Mouse (Mus musculus) left cerebral cortex, postnatal 36 days (tissue): ENCODE measurements at regions not wholly inside any gene's neighbourhood (a gene's known extent, or its start where the extent isn't known, plus 50 kb on each side); places are given as distances from the start of the nearest gene placed in this dataset.

ENCODE experiments used
- DNase-seq, 2 experiments: peaks; one replicate each; pipeline ENCODE4 v3.0.0; 2021 to 2022; ENCODE audit warnings: low spot score in 2 of 2, mixed read lengths in 1 of 2
- intact Hi-C: fragments of 180-260 bp; cut with DNase I; formaldehyde crosslinking; loops from one replicate; pipeline ENCODE4 v1.15.1; 2025

GRCm38 (mm10) chr12:5633971-5634370 lies 258.5 kb upstream of the Klhl29 start:
- no peak for DNase-seq
- intact Hi-C loops: no loop called here

DNA sequence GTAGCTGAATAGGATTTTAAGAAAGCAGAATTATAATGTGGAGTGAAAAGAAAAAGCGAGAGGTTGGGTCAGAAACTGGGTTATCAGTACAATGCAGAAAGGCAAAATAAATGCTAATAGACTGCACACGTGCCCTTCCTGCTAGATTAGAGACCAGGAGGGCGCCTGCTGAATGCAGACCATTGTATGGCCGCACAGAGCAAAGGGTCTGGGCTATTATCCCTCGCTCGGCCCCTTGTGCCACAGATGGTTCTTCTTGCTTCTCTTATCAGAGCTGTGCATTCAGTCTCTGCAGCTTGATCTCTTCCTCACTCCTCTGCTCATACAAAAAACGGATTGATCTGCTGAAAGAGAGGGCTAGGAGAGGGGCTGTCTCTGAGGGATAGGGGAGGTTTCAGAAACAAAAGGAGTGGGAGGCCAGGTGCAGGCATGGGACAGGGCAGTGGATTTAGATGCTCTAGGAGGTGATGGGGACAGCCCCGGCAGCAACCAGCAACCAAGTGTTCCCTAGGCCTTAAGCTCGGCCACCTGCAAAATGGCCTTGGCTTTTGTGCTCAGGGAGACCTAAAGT lies 225.7 kb upstream of the Klhl29 start:
- intact Hi-C loops: no loop called here

DNA sequence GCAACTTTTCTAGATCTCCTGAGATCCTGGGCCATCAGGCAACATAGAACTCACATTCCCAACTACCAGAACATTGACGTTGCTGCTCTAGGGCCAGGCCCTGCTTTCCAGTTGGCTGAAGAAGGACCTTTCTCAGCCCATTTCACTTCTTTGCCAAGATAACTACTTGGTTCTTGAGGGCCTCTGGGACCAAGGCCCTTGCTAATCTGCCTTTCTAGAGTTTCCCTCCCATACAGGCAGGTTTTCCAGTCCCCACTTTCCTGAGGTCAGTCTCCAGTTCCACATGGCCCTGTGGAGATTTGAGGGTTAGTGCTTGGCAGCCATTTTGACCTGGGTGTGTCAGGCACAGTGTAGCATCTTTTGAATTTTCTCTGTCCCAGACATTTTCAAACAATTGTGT lies 223.9 kb upstream of the Klhl29 start:
- DNase-seq: no peak
- intact Hi-C loops: no loop called here

More for the DNA sequence above, 225.7 kb upstream of the Klhl29 start:
- no peak for DNase-seq

DNA sequence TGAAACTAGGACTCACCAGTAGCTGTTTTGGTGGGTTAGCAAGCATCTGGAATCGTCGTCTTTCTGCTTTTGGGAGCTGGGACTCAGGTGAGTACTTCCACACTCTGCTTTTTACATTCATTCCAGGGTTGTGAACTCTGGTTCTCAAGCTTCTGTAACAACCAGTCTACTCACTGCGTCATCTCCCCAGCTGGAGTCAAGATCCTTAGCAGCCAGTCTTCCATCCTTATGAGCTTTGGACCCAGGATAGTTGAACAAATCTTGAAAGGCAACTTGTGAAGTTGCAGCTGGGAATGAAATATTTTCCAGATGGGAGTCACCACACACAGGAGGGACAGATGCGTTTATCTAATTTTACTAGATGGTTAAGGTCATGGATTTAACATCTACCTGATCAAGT lies 223.5 kb upstream of the Klhl29 start:
- no peak for DNase-seq
- intact Hi-C loops: no loop called here

DNA sequence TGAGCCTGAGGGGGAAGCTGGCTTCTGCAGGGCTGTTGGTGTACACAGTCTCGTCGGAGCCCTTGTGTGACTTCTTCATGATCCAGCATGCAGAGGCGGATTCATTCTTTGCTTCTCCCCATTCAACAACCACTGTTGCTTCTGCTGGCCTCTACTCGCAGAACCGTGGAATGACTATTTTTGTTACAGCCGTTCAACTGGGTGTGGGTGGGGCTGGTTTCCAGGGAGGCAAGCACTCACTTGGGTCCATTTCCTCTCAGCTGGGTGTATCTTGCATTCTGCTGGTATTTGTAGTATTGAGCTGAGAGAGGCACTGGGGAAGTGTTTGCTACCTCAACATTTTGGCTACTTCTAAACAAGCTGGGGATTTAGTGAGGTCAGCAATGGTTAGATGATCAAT lies 197.3 kb upstream of the Klhl29 start:
- peak; percentile 25 to 26 for DNase-seq
- intact Hi-C loops: no loop called here

DNA sequence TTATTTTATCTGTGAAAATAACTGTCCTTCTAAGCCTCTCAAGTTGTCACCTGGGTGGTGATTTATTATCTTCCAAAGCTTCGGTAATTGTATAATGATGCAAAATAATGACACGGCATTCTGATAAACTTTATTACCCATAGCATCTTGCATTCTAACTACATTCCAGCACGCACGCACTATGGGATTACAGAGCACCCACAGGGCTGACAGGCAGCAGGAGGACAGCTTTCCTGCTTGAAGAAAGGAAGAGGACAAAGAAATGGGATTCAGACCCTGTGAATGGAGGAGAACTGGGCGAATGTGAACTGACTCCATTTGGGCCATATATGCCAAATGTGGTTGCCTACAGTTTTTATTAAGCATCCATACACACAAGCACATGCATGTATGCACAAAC lies 193.5 kb upstream of the Klhl29 start:
- no peak for DNase-seq
- intact Hi-C loops: no loop called here

DNA sequence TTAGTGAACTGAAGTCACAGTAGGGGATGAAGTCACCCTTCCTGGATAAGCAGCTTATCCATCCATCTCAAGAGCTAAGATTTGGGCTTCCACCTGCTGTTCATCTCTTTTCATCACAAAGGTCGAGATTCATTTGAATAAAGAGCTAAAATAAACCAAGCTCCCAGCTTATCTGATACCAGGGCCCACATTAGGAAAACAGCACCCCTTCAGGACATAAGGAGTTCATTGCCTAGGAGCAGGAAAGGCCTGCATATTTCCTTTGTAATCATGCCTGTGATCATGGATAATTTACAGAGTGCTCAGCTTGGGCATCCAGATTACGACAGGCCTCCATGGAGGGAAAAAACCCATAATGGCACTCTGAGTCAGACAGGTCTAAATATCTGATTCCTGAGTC lies 190.7 kb upstream of the Klhl29 start:
- intact Hi-C loops: no loop called here

GRCm38 (mm10) chr12:5552607-5553006 lies 177.1 kb upstream of the Klhl29 start:
- no peak for DNase-seq
- intact Hi-C loops: no loop called here

More for the DNA sequence above, 190.7 kb upstream of the Klhl29 start:
- no peak for DNase-seq

DNA sequence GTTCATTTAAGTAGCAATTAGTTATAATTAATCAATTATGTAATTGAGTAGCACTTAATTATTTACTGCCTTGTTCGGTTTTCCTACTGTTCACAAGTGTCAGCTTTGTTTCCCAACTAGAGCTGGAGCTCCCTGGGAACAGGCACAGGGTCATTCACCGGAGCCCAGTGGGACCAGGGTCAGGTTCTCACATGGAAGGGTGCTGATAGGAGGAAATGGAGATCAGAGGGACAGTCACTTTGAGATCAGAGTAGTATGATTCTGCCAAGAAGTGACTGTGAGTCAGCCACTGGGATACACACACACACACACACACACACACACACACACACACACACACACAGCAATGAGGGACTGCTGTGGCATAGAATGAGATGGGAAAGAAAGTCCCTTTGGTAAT lies 176.4 kb upstream of the Klhl29 start:
- DNase-seq: no peak
- intact Hi-C loops: no loop called here

GRCm38 (mm10) chr12:5549796-5550195 lies 174.3 kb upstream of the Klhl29 start:
- intact Hi-C loops: no loop called here
- DNase-seq: no peak

DNA sequence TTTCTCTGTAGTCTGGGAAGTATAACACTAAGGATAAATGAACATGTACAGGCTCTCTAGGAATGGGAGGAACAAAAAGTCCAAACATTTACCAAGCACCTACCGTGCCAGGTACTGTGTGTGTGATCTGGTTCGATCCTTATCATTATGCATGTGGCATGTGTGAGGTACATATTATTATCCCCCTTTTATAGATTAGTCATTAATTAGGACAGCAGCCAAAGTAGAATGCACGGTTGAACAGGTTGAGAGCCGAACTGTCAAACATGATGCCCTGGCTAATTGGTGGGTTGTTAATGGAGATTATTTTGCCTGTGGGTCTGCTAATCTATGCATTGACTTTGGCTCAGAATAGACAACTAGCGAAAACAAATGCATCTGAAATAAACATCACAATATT lies 172.2 kb upstream of the Klhl29 start:
- DNase-seq: no peak
- intact Hi-C loops: no loop called here

DNA sequence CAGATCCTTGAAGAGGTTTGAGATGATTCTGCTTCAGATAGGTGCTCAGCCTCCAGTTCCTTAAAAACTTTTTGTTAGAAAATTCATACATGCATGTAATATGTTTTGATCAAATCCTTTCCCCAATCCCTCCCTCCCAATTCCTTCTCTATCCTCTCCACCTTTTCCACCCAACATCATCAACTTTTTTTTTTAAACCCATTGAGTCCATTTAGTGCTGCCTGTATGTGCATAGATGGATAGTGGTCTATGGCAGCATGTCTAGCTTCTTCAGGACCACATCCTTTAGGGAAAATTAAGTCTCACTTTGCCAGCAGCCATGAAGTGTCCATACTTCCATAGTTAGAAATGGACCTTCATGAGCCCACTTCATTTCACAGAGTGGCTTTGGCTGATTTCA lies 167.2 kb upstream of the Klhl29 start:
- no peak for DNase-seq
- intact Hi-C loops: no loop called here

DNA sequence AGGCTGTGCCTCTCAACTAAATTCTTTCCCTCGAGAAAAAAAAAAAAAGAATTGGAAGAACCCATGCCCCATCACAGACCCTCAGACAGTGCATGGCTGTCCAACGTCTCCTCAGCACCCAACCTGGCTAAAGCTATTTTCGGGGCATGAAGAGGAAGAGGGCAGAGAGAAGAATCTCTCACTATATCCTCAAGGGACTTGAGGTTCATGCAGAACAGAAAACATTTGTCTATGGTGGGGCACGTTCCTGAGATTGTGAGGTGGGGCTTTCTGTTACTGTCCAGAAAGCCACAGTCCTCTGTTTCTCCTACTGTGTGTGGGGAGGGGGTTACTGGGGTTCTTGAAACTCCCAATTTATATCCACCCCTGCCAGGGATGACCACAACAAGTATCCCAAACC lies 120.8 kb upstream of the Klhl29 start:
- intact Hi-C loops: no loop called here
- DNase-seq: no peak

DNA sequence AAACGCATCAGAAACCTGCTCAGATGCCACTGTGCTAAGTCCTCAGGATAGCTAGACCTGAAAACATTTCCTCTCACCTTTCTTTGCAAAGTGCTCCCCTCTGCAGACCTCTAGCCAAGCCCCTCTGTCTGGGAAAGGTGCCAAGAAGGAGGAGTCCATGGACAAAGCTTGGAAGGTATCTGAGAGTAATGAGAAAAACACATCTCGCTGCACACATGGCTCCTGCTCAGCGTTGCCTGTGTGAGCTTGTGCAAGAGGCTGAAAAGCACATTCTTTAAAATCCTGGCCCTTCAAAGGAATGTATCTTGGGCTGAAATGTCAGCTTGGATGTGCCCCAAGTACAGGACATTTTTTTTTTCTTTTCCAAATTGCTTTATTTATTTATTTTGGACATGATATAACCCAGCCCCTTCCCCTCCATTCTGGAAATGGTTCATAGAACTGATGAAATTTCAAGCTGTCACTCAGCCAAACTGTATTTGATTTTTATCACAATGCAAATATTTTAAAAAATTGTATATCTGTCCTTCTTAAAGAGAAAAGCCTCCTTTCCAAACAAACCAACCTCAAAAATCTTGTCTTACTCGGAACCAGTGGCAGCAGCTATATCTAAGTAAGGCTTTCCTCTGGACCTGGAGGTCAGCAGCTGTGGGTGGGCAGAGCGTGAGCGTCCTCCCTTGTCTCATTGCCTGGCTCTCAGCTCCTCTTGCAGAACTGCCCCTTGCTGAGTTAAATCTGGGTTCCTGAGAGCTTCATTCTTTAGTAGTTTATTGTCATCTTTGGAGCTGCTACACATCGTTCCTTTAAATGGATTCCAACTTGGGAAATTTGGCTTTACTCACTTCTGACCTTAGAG lies 119.4 kb upstream of the Klhl29 start:
- intact Hi-C loops: no loop called here
- no peak for DNase-seq

DNA sequence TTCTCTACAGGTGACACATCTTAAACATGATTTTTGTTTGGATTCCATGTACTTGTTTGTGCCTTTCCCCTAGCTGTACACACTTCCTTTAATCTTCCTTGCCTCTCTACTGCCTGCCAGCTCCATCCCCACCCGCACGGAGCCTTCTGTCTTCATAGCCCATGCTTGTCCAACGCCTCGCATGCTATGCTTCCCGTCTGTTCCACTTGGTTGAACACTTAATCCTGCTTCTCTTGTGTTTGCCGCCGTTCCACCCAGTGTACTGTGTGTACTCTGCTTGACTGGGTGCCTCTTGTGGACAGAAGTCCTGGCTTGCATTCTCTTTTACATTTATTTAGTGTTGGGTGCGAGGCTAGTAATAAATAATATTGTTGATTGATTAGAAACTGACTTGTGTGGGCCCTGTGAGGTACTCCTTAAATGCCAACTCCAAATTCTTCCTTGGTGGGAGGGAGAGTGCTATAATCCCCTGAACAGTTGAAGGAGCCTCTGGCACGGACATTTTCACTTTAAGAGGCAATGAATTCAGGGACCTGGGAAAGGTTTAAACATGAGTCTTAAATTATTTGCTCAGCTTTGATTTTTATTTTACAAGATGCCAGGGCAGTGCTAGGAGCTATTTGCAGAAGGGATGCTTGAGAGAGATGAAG lies 88.9 kb upstream of the Klhl29 start:
- intact Hi-C loops: no loop called here
- no peak for DNase-seq

GRCm38 (mm10) chr12:5453157-5453556 lies 77.7 kb upstream of the Klhl29 start:
- no peak for DNase-seq
- intact Hi-C loops: no loop called here

DNA sequence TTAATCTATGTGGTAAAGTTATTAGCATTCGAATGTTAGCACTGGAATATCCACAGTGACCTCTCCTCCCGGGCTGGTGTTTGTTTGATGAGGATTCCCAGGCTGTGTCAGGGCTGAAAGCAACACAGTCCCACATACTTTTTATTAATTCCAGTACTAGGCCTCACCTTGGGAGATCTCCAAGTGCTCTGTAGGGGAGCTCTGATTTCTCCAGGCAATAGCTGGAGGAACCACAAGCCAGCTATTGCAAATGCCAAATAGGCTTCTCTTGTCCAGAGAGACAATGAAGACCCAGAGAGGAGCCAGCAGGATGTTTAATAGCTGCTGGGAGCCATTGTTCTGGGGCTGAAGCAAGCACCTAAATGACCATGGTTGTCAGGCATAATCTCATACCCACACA lies 68.2 kb upstream of the Klhl29 start:
- intact Hi-C loops: no loop called here
- DNase-seq: no peak

- no peak for DNase-seq
- intact Hi-C loops: no loop called here
Measured at GRCm38 (mm10) chr12:5443091-5443531, 67.6 kb upstream of the Klhl29 start.

GRCm38 (mm10) chr12:5442679-5443078 lies 67.2 kb upstream of the Klhl29 start:
- DNase-seq: no peak
- intact Hi-C loops: no loop called here

- intact Hi-C loops: no loop called here
- no peak for DNase-seq
Measured at GRCm38 (mm10) chr12:5440482-5440881, 65.0 kb upstream of the Klhl29 start.

GRCm38 (mm10) chr12:5435876-5436275 lies 60.4 kb upstream of the Klhl29 start:
- DNase-seq: no peak
- intact Hi-C loops: no loop called here
